Mouse (Mus musculus): ENCODE results near the gene Gsn.
A peak's percentile ranks its signal among the peaks of the same experiment; 100 is the strongest.

Gene Gsn

GRCm38 (mm10) chr2:35325930-35326329 is 69.8 kb downstream of the Gsn start:
- no peak for DNase-seq (ENCODE audit: extremely low spot score)

GRCm38 (mm10) chr2:35326931-35327330 is 70.8 kb downstream of the Gsn start:
- DNase-seq (ENCODE audit: extremely low spot score): no peak

GRCm38 (mm10) chr2:35327583-35327982 is 71.4 kb downstream of the Gsn start:
- no peak for DNase-seq (ENCODE audit: extremely low spot score)

- no peak for DNase-seq (ENCODE audit: extremely low spot score)
These were observed 72.0 kb downstream of the Gsn start for GRCm38 (mm10) chr2:35328064-35328792.

GRCm38 (mm10) chr2:35329061-35329460 is 72.9 kb downstream of the Gsn start:
- DNase-seq (ENCODE audit: extremely low spot score): no peak

- no peak for DNase-seq (ENCODE audit: extremely low spot score)
These were observed 75.0 kb downstream of the Gsn start for GRCm38 (mm10) chr2:35331205-35331604.

- DNase-seq (ENCODE audit: extremely low spot score): no peak
These were observed 77.5 kb downstream of the Gsn start for GRCm38 (mm10) chr2:35333670-35334069.

- DNase-seq (ENCODE audit: extremely low spot score): peak; percentile 6
These were observed 79.4 kb downstream of the Gsn start for GRCm38 (mm10) chr2:35335620-35336019.

GRCm38 (mm10) chr2:35336388-35337280 is 80.5 kb downstream of the Gsn start, which contains the start of gene Stom:
Stom (minus strand) TSS chr2:35336976.
- DNase-seq (ENCODE audit: extremely low spot score): peak; percentile 99

GRCm38 (mm10) chr2:35337419-35337818 is 81.2 kb downstream of the Gsn start:
- DNase-seq (ENCODE audit: extremely low spot score): no peak

GRCm38 (mm10) chr2:35338036-35338435 is 81.9 kb downstream of the Gsn start:
- no peak for DNase-seq (ENCODE audit: extremely low spot score)

- DNase-seq (ENCODE audit: extremely low spot score): no peak
These were observed 82.5 kb downstream of the Gsn start for GRCm38 (mm10) chr2:35338707-35339106.

- no peak for DNase-seq (ENCODE audit: extremely low spot score)
These were observed 86.4 kb downstream of the Gsn start for GRCm38 (mm10) chr2:35342605-35343004.

- no peak for DNase-seq (ENCODE audit: extremely low spot score)
These were observed 89.8 kb downstream of the Gsn start for GRCm38 (mm10) chr2:35345984-35346383.

GRCm38 (mm10) chr2:35349184-35349583 is 93.0 kb downstream of the Gsn start:
- DNase-seq (ENCODE audit: extremely low spot score): no peak
